9 mouse cellular contexts compared by ENCODE assay signal in genomic region chr13:73268702-73269101, GRCm38 (mm10). TPM values are rescaled to one million over a fixed set of nuclear protein-coding genes. Genes with fewer than 3 reads are reported as not detected.
DNase-seq lines count a peak whose midpoint lies in the region; ATAC-seq and TF ChIP-seq lines count a peak whose summit lies in the region.
"Had no signal": no experiment of that assay in that cellular context is flagged by ENCODE, and none has a peak within 500 bp of the region (broad histone marks: within the 10 kb centered on the region; RNA-seq: fewer than 3 reads in every experiment).

No protein-coding gene starts in this region.

- no peak for ATAC-seq in hindbrain, embryonic 14.5 days (ENCODE audit: low FRiP score)
- no peak for ATAC-seq in embryonic facial prominence, embryonic 11.5 days (replicated peaks; ENCODE audit: insufficient number of reproducible peaks, low FRiP score, low TSS enrichment, low read depth)
- ATAC-seq in limb, embryonic 13.5 days (ENCODE audit: low FRiP score, low read depth), result no peak
- no peak for ATAC-seq in frontal cortex, adult (ENCODE audit: low TSS enrichment)

- TF ChIP-seq POLR2A in ES-Bruce4 (IDR thresholded peaks at IDR 0.05; ENCODE audit: insufficient read depth, low read length), result no peak

- H3K4me3 ChIP-seq in hindbrain, embryonic 10.5 days, result peak overlapping the region; percentile 21
- H3K4me3 ChIP-seq in hindbrain, embryonic 14.5 days (replicated peaks; ENCODE audit: low read length), result no peak overlapping the region
- H3K4me3 ChIP-seq in ES-Bruce4 (ENCODE audit: low read depth, low read length), result peak overlapping the region; percentile 11
- H3K4me3 ChIP-seq in embryonic facial prominence, embryonic 11.5 days (ENCODE audit: low read depth, low read length), result no peak overlapping the region
- H3K4me3 ChIP-seq in limb, embryonic 13.5 days, result peak overlapping the region; percentile 5; the same call in 1 of the 2 replicates

- peaks cover 100% of the 10 kb centered on the region for H3K27me3 ChIP-seq in hindbrain, embryonic 10.5 days (ENCODE audit: insufficient read depth, poor library complexity, severe bottlenecking)
- H3K27me3 ChIP-seq in hindbrain, embryonic 14.5 days (ENCODE audit: control insufficient read depth, insufficient read depth, low read length), result peaks cover 97% of the 10 kb centered on the region
- H3K27me3 ChIP-seq in ES-Bruce4 (ENCODE audit: control insufficient read depth, insufficient read depth, low read length, poor library complexity, severe bottlenecking), result peaks cover 2% of the 10 kb centered on the region; the same call in 1 of the 2 replicates
- peaks cover 93% of the 10 kb centered on the region for H3K27me3 ChIP-seq in embryonic facial prominence, embryonic 11.5 days (ENCODE audit: control insufficient read depth, insufficient read depth, low read length)
- peaks cover 100% of the 10 kb centered on the region for H3K27me3 ChIP-seq in limb, embryonic 13.5 days

- TF ChIP-seq EP300 in ES-Bruce4 (IDR thresholded peaks at IDR 0.05; ENCODE audit: insufficient read depth, low read depth, low read length), result no peak

- DNase-seq in hindbrain, embryonic 10.5 days (ENCODE audit: low spot score), result peak; percentile 62
- DNase-seq in hindbrain, embryonic 14.5 days (ENCODE audit: low spot score), result no peak
- peak; percentile 60 for DNase-seq in embryonic facial prominence, embryonic 11.5 days (ENCODE audit: low spot score)
- DNase-seq in frontal cortex, postnatal 36 days (ENCODE audit: low spot score in 2 of 2), result no peak
- no peak for DNase-seq in layer of hippocampus, postnatal 25 days (ENCODE audit: extremely low spot score in 1 of 2, low spot score in 1 of 2)

- WGBS in hindbrain, embryonic 10.5 days, result 4% methylated on average over 20 of the region's 20 CpGs
- 2% methylated on average over 20 of the region's 20 CpGs for WGBS in hindbrain, embryonic 14.5 days
- 2% methylated on average over 20 of the region's 20 CpGs for WGBS in embryonic facial prominence, embryonic 11.5 days
- WGBS in limb, embryonic 13.5 days, result under 1% methylated on average over 20 of the region's 20 CpGs

- no peak overlapping the region for H3K4me2 ChIP-seq in hindbrain, embryonic 14.5 days (replicated peaks)
- H3K4me2 ChIP-seq in embryonic facial prominence, embryonic 11.5 days (ENCODE audit: low read depth, low read length), result no peak overlapping the region
- H3K4me2 ChIP-seq in limb, embryonic 13.5 days (replicated peaks), result peak overlapping the region; percentile 23

- no peaks in the 10 kb centered on the region for H3K9me3 ChIP-seq in hindbrain, embryonic 10.5 days
- no peaks in the 10 kb centered on the region for H3K9me3 ChIP-seq in hindbrain, embryonic 14.5 days (ENCODE audit: control insufficient read depth, low read length)
- no peaks in the 10 kb centered on the region for H3K9me3 ChIP-seq in ES-Bruce4 (replicated peaks; ENCODE audit: control insufficient read depth, insufficient read depth, low read length, poor library complexity, severe bottlenecking)
- no peaks in the 10 kb centered on the region for H3K9me3 ChIP-seq in embryonic facial prominence, embryonic 11.5 days (replicated peaks; ENCODE audit: control insufficient read depth, low read length)
- H3K9me3 ChIP-seq in limb, embryonic 13.5 days, result no peaks in the 10 kb centered on the region

- H3K36me3 ChIP-seq in hindbrain, embryonic 10.5 days, result no peaks in the 10 kb centered on the region
- no peaks in the 10 kb centered on the region for H3K36me3 ChIP-seq in hindbrain, embryonic 14.5 days (replicated peaks; ENCODE audit: control insufficient read depth, insufficient read depth)
- H3K36me3 ChIP-seq in ES-Bruce4 (ENCODE audit: control insufficient read depth, insufficient read depth, low read length, poor library complexity, severe bottlenecking), result no peaks in the 10 kb centered on the region
- no peaks in the 10 kb centered on the region for H3K36me3 ChIP-seq in embryonic facial prominence, embryonic 11.5 days (replicated peaks; ENCODE audit: control insufficient read depth, insufficient read depth, low read depth, low read length)
- no peaks in the 10 kb centered on the region for H3K36me3 ChIP-seq in limb, embryonic 13.5 days

- peak; percentile 39 for TF ChIP-seq CTCF in ES-Bruce4 (IDR thresholded peaks at IDR 0.05; ENCODE audit: low read depth, low read length)

- peaks cover 73% of the 10 kb centered on the region for H3K4me1 ChIP-seq in hindbrain, embryonic 10.5 days (replicated peaks)
- peaks cover 19% of the 10 kb centered on the region for H3K4me1 ChIP-seq in hindbrain, embryonic 14.5 days (replicated peaks; ENCODE audit: control insufficient read depth, insufficient read depth, low read length)
- peaks cover 3% of the 10 kb centered on the region for H3K4me1 ChIP-seq in ES-Bruce4 (ENCODE audit: control insufficient read depth, insufficient read depth, low read length)
- peaks cover 3% of the 10 kb centered on the region; the same call in 1 of the 2 replicates for H3K4me1 ChIP-seq in embryonic facial prominence, embryonic 11.5 days (ENCODE audit: control insufficient read depth, insufficient read depth, low read length)
- peaks cover 30% of the 10 kb centered on the region for H3K4me1 ChIP-seq in limb, embryonic 13.5 days

- no peak overlapping the region for H3K9ac ChIP-seq in hindbrain, embryonic 14.5 days
- no peak overlapping the region for H3K9ac ChIP-seq in ES-Bruce4 (ENCODE audit: low read depth, poor library complexity, severe bottlenecking)
- H3K9ac ChIP-seq in embryonic facial prominence, embryonic 11.5 days (replicated peaks; ENCODE audit: low read length), result no peak overlapping the region
- H3K9ac ChIP-seq in limb, embryonic 13.5 days, result 0 out of 2 replicates have a peak overlapping the region, but pooled peaks have one; percentile 13

- no peak overlapping the region for H3K27ac ChIP-seq in hindbrain, embryonic 10.5 days
- no peak overlapping the region for H3K27ac ChIP-seq in hindbrain, embryonic 14.5 days
- no peak overlapping the region for H3K27ac ChIP-seq in ES-Bruce4 (ENCODE audit: insufficient read depth, low read length)
- no peak overlapping the region for H3K27ac ChIP-seq in embryonic facial prominence, embryonic 11.5 days (replicated peaks; ENCODE audit: low read depth, low read length)
- no peak overlapping the region for H3K27ac ChIP-seq in limb, embryonic 13.5 days

RNA-seq across cellular contexts. Expression of gene Irx4, which starts 8.4 kb away (rescaled TPM):
- polyA plus RNA-seq in hindbrain, embryonic 10.5 days (2016; fragmentation: Nextera tagmentation; extraction: Ambion mirVana), result 5.4 and 8.0 TPM in 2 replicates
- polyA plus RNA-seq in hindbrain, embryonic 14.5 days (2014; fragmentation: Nextera tagmentation; extraction: Ambion mirVana), result 3.9 and 4.2 TPM in 2 replicates
- polyA plus RNA-seq in ES-Bruce4 (2011; ENCODE audit: insufficient read depth, insufficient read length, low read depth, missing spikeins), result 0.49 and 0.65 TPM in 2 replicates
- 2.1 and 2.8 TPM in 2 replicates for polyA plus RNA-seq in embryonic facial prominence, embryonic 11.5 days (2014; fragmentation: Nextera tagmentation; extraction: Ambion mirVana)
- polyA plus RNA-seq in limb, embryonic 13.5 days (2015; fragmentation: Nextera tagmentation; extraction: Ambion mirVana), result 7.0 and 7.6 TPM in 2 replicates
- total RNA-seq in layer of hippocampus, postnatal 25 days (2021), result not detected
- total RNA-seq: layer of hippocampus, adult 18-20 months had no signal

RNA-seq across cellular contexts. Expression of gene Mrpl36, which starts 59.6 kb away (rescaled TPM):
- 139 and 152 TPM in 2 replicates for polyA plus RNA-seq in hindbrain, embryonic 10.5 days (2016; fragmentation: Nextera tagmentation; extraction: Ambion mirVana)
- 80.6 and 80.9 TPM in 2 replicates for polyA plus RNA-seq in hindbrain, embryonic 14.5 days (2014; fragmentation: Nextera tagmentation; extraction: Ambion mirVana)
- polyA plus RNA-seq in ES-Bruce4 (2011; ENCODE audit: insufficient read depth, insufficient read length, low read depth, missing spikeins), result 49.3 and 60.5 TPM in 2 replicates
- polyA plus RNA-seq in embryonic facial prominence, embryonic 11.5 days (2014; fragmentation: Nextera tagmentation; extraction: Ambion mirVana), result 125 and 126 TPM in 2 replicates
- 119 and 124 TPM in 2 replicates for polyA plus RNA-seq in limb, embryonic 13.5 days (2015; fragmentation: Nextera tagmentation; extraction: Ambion mirVana)
- total RNA-seq in layer of hippocampus, postnatal 25 days (2021), result 10 to 100 TPM; 37.7 to 40.9 TPM

RNA-seq across cellular contexts. Expression of gene Ndufs6, which starts 59.6 kb away (rescaled TPM):
- 401 and 402 TPM in 2 replicates for polyA plus RNA-seq in hindbrain, embryonic 10.5 days (2016; fragmentation: Nextera tagmentation; extraction: Ambion mirVana)
- 397 and 433 TPM in 2 replicates for polyA plus RNA-seq in hindbrain, embryonic 14.5 days (2014; fragmentation: Nextera tagmentation; extraction: Ambion mirVana)
- 233 and 263 TPM in 2 replicates for polyA plus RNA-seq in ES-Bruce4 (2011; ENCODE audit: insufficient read depth, insufficient read length, low read depth, missing spikeins)
- 337 and 377 TPM in 2 replicates for polyA plus RNA-seq in embryonic facial prominence, embryonic 11.5 days (2014; fragmentation: Nextera tagmentation; extraction: Ambion mirVana)
- 367 and 396 TPM in 2 replicates for polyA plus RNA-seq in limb, embryonic 13.5 days (2015; fragmentation: Nextera tagmentation; extraction: Ambion mirVana)
- total RNA-seq in layer of hippocampus, postnatal 25 days (2021), result 100 to 1,000 TPM; 167 to 186 TPM

Comparison
In these comparisons a context has a peak if more than half of its experiments do, and no peak if none do; other contexts are left out.
1. DNase-seq: peak in hindbrain, embryonic 10.5 days (single experiment) and embryonic facial prominence, embryonic 11.5 days (single experiment); none in hindbrain, embryonic 14.5 days (single experiment), frontal cortex, postnatal 36 days (0 of 2) and layer of hippocampus, postnatal 25 days (0 of 2).
2. H3K4me3 ChIP-seq: peak in hindbrain, embryonic 10.5 days (single experiment), ES-Bruce4 (single experiment) and limb, embryonic 13.5 days (single experiment); none in hindbrain, embryonic 14.5 days (single experiment) and embryonic facial prominence, embryonic 11.5 days (single experiment).